Mouse (Mus musculus): ENCODE measurements around the gene Sod2. TPM values are rescaled to one million over a fixed set of nuclear protein-coding genes. Genes with fewer than 3 reads are reported as not detected.

Gene Sod2
- polyA plus RNA-seq, 1 experiment from 2014 or later = 136 TPM

DNA sequence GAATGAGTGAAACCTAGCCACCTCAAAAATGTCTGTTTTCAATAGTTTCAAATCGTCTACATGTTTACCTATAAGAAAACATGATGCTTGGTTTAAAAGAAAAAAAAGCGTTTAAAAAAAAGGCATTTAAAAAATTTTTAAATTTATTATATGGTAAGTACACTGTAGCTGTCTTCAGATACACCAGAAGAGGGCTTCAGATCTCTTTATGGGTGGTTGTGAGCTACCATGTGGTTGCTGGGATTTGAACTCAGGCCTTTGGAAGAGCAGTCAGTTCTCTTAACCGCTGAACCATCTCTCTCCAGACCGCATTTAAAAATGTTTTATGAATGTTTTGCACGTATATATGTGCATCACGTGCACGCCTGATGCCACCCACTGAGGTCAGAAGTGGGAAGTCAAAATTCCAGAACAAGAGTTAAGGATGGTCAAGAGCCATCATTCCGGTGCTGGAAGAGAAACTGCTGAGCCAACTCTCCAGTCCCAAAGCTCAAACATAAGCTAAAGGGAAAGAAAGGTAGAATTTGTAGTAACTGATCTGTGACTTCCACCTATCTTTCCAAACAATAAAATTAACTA lies 16.0 kb upstream of the Sod2 start:
- WGBS = 54% methylated on average over 8 of the region's 8 CpGs
- Histone ChIP-seq H3K9ac (ENCODE audit: low read depth, low read length) (peak overlapping the region; percentile 99), H3K27me3 (replicated peaks; ENCODE audit: control insufficient read depth, insufficient read depth, low read length) (no peaks in the 10 kb centered on the region), H3K36me3 (ENCODE audit: control insufficient read depth, insufficient read depth, low read length) (peaks cover 10% of the 10 kb centered on the region; the same call in 1 of the 2 replicates), H3K27ac (replicated peaks; ENCODE audit: low read depth, low read length) (peak overlapping the region; percentile 99; the same call in 1 of the 2 replicates), H3K4me2 (ENCODE audit: low read depth, low read length) (peak overlapping the region; percentile 87), H3K4me3 (ENCODE audit: low read depth, low read length) (peak overlapping the region; percentile 100), H3K9me3 (ENCODE audit: control insufficient read depth, low read length) (peaks cover 4% of the 10 kb centered on the region; the same call in 1 of the 2 replicates), H3K4me1 (ENCODE audit: control insufficient read depth, insufficient read depth, low read length) (peaks cover 8% of the 10 kb centered on the region)
- DNase-seq (ENCODE audit: low spot score) (no peak), ATAC-seq (ENCODE audit: low read depth) (no peak)

- Histone ChIP-seq H3K4me3 (ENCODE audit: low read depth, low read length) (peak overlapping the region; percentile 100), H3K9me3 (ENCODE audit: control insufficient read depth, low read length) (peaks cover 4% of the 10 kb centered on the region; the same call in 1 of the 2 replicates), H3K27ac (replicated peaks; ENCODE audit: low read depth, low read length) (peak overlapping the region; percentile 99), H3K36me3 (ENCODE audit: control insufficient read depth, insufficient read depth, low read length) (peaks cover 7% of the 10 kb centered on the region; the same call in 1 of the 2 replicates), H3K4me2 (ENCODE audit: low read depth, low read length) (peak overlapping the region; percentile 87), H3K27me3 (replicated peaks; ENCODE audit: control insufficient read depth, insufficient read depth, low read length) (no peaks in the 10 kb centered on the region), H3K4me1 (ENCODE audit: control insufficient read depth, insufficient read depth, low read length) (peaks cover 8% of the 10 kb centered on the region), H3K9ac (ENCODE audit: low read depth, low read length) (peak overlapping the region; percentile 99)
- WGBS = 1% methylated on average over 12 of the region's 12 CpGs
- DNase-seq (ENCODE audit: low spot score) (peak; percentile 51), ATAC-seq (ENCODE audit: low read depth) (no peak)
These were observed 15.4 kb upstream of the Sod2 start for GRCm38 (mm10) chr17:12991194-12991634.

- H3K27ac ChIP-seq (replicated peaks; ENCODE audit: low read depth, low read length) = peak overlapping the region; percentile 99
- H3K4me3 ChIP-seq (ENCODE audit: low read depth, low read length) = peak overlapping the region; percentile 100
- H3K4me2 ChIP-seq (ENCODE audit: low read depth, low read length) = peak overlapping the region; percentile 87
- H3K27me3 ChIP-seq (replicated peaks; ENCODE audit: control insufficient read depth, insufficient read depth, low read length) = no peaks in the 10 kb centered on the region
- peaks cover 7% of the 10 kb centered on the region; the same call in 1 of the 2 replicates for H3K36me3 ChIP-seq (ENCODE audit: control insufficient read depth, insufficient read depth, low read length)
- H3K9ac ChIP-seq (ENCODE audit: low read depth, low read length) = peak overlapping the region; percentile 99
- H3K9me3 ChIP-seq (ENCODE audit: control insufficient read depth, low read length) = peaks cover 4% of the 10 kb centered on the region; the same call in 1 of the 2 replicates
- WGBS = 0% methylated on average over 40 of the region's 84 CpGs
- H3K4me1 ChIP-seq (ENCODE audit: control insufficient read depth, insufficient read depth, low read length) = peaks cover 8% of the 10 kb centered on the region
- DNase-seq (ENCODE audit: low spot score) (peak; percentile 89), ATAC-seq (ENCODE audit: low read depth) (peak; percentile 95)
These were observed 14.8 kb upstream of the Sod2 start for GRCm38 (mm10) chr17:12991635-12992358.

- DNase-seq (ENCODE audit: low spot score) (peak; percentile 99), ATAC-seq (ENCODE audit: low read depth) (peak; percentile 87)
- Histone ChIP-seq H3K9ac (ENCODE audit: low read depth, low read length) (peak overlapping the region; percentile 99), H3K4me3 (ENCODE audit: low read depth, low read length) (peak overlapping the region; percentile 100), H3K4me1 (ENCODE audit: control insufficient read depth, insufficient read depth, low read length) (peaks cover 8% of the 10 kb centered on the region), H3K4me2 (ENCODE audit: low read depth, low read length) (peak overlapping the region; percentile 87), H3K27me3 (replicated peaks; ENCODE audit: control insufficient read depth, insufficient read depth, low read length) (no peaks in the 10 kb centered on the region), H3K27ac (replicated peaks; ENCODE audit: low read depth, low read length) (peak overlapping the region; percentile 99), H3K36me3 (ENCODE audit: control insufficient read depth, insufficient read depth, low read length) (peaks cover 7% of the 10 kb centered on the region; the same call in 1 of the 2 replicates), H3K9me3 (ENCODE audit: control insufficient read depth, low read length) (peaks cover 4% of the 10 kb centered on the region; the same call in 1 of the 2 replicates)
- WGBS = under 1% methylated on average over 38 of the region's 51 CpGs
These were observed 14.1 kb upstream of the Sod2 start for GRCm38 (mm10) chr17:12992470-12992991.

GRCm38 (mm10) chr17:12994069-12994468 lies 12.6 kb upstream of the Sod2 start, which contains the start of gene Wtap:
Gene Wtap (minus strand): TSS chr17:12994169.
- Histone ChIP-seq H3K4me3 (ENCODE audit: low read depth, low read length) (peak within 1 kb of the TSS; percentile 100), H3K9ac (ENCODE audit: low read depth, low read length) (peak within 1 kb of the TSS; percentile 99), H3K4me2 (ENCODE audit: low read depth, low read length) (peak within 1 kb of the TSS; percentile 87), H3K4me1 (ENCODE audit: control insufficient read depth, insufficient read depth, low read length) (peaks cover 8% of the 10 kb centered on the region), H3K27me3 (replicated peaks; ENCODE audit: control insufficient read depth, insufficient read depth, low read length) (no peaks in the 10 kb centered on the region), H3K36me3 (ENCODE audit: control insufficient read depth, insufficient read depth, low read length) (no peaks in the 10 kb centered on the region), H3K9me3 (ENCODE audit: control insufficient read depth, low read length) (no peaks in the 10 kb centered on the region), H3K27ac (replicated peaks; ENCODE audit: low read depth, low read length) (peak within 1 kb of the TSS; percentile 99)
- 81% methylated on average over 1 of the region's 1 CpGs for WGBS
- ATAC-seq (ENCODE audit: low read depth) (no peak), DNase-seq (ENCODE audit: low spot score) (no peak)

GRCm38 (mm10) chr17:12996345-12996744 lies 10.3 kb upstream of the Sod2 start:
- Histone ChIP-seq H3K4me3 (ENCODE audit: low read depth, low read length) (no peak overlapping the region), H3K9me3 (ENCODE audit: control insufficient read depth, low read length) (no peaks in the 10 kb centered on the region), H3K4me1 (ENCODE audit: control insufficient read depth, insufficient read depth, low read length) (peaks cover 4% of the 10 kb centered on the region), H3K36me3 (ENCODE audit: control insufficient read depth, insufficient read depth, low read length) (no peaks in the 10 kb centered on the region), H3K9ac (ENCODE audit: low read depth, low read length) (no peak overlapping the region), H3K27ac (replicated peaks; ENCODE audit: low read depth, low read length) (no peak overlapping the region), H3K27me3 (replicated peaks; ENCODE audit: control insufficient read depth, insufficient read depth, low read length) (no peaks in the 10 kb centered on the region), H3K4me2 (ENCODE audit: low read depth, low read length) (no peak overlapping the region)
- DNase-seq (ENCODE audit: low spot score) (peak; percentile 64), ATAC-seq (ENCODE audit: low read depth) (no peak)
- WGBS = 18% methylated on average over 3 of the region's 3 CpGs

DNA sequence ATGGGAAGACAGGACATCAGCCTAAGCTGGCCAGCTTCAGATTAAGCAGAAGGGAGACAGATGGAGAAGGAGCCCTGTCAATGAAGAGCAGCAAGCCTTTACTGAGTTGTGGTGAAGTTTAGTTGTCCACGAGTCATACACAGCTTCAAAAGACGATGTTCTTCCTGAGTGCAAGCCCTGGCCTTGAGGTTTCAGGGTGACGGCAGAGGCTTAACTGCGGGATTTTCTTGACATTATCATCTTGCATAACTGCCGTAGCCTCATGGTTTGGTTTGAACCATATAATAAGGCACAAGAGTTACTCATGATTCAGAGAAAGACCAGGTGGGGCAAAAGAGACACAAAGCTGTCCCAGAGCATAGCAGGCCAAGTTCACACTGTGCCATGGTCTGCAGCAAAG lies 8.8 kb upstream of the Sod2 start:
- DNase-seq (ENCODE audit: low spot score) = no peak
- H3K4me1 ChIP-seq (ENCODE audit: control insufficient read depth, insufficient read depth, low read length) = peaks cover 4% of the 10 kb centered on the region
- H3K9ac ChIP-seq (ENCODE audit: low read depth, low read length) = no peak overlapping the region
- H3K36me3 ChIP-seq (ENCODE audit: control insufficient read depth, insufficient read depth, low read length) = no peaks in the 10 kb centered on the region
- H3K27me3 ChIP-seq (replicated peaks; ENCODE audit: control insufficient read depth, insufficient read depth, low read length) = no peaks in the 10 kb centered on the region
- ATAC-seq (ENCODE audit: low read depth) = no peak
- H3K4me3 ChIP-seq (ENCODE audit: low read depth, low read length) = no peak overlapping the region
- no peaks in the 10 kb centered on the region for H3K9me3 ChIP-seq (ENCODE audit: control insufficient read depth, low read length)
- H3K27ac ChIP-seq (replicated peaks; ENCODE audit: low read depth, low read length) = no peak overlapping the region
- H3K4me2 ChIP-seq (ENCODE audit: low read depth, low read length) = no peak overlapping the region
- WGBS = 83% methylated on average over 5 of the region's 5 CpGs

DNA sequence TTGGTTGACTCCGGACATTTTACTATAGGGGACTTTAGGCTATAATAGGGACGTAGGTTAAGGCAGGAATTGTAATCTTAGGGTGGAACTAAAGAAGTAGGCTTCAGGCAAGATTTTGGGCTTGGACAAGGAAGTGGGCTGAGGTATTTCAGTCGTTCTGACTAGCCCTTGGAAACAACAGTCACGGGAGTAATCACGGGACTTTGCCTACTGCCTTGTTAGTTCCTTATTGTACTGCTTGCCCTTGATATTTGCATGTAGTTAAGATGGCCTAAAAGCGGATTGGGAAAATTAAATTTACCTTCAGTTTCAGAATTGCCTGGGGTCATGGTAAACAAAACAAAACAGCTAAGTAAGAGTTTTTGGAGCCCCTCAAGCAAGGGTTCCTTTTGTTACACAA lies 7.6 kb upstream of the Sod2 start:
- DNase-seq (ENCODE audit: low spot score) (no peak), ATAC-seq (ENCODE audit: low read depth) (no peak)
- H3K4me3 ChIP-seq (ENCODE audit: low read depth, low read length) = no peak overlapping the region
- H3K36me3 ChIP-seq (ENCODE audit: control insufficient read depth, insufficient read depth, low read length) = no peaks in the 10 kb centered on the region
- H3K4me1 ChIP-seq (ENCODE audit: control insufficient read depth, insufficient read depth, low read length) = no peaks in the 10 kb centered on the region
- no peaks in the 10 kb centered on the region for H3K9me3 ChIP-seq (ENCODE audit: control insufficient read depth, low read length)
- WGBS = 68% methylated on average over 6 of the region's 6 CpGs
- no peaks in the 10 kb centered on the region for H3K27me3 ChIP-seq (replicated peaks; ENCODE audit: control insufficient read depth, insufficient read depth, low read length)
- no peak overlapping the region for H3K4me2 ChIP-seq (ENCODE audit: low read depth, low read length)
- H3K9ac ChIP-seq (ENCODE audit: low read depth, low read length) = no peak overlapping the region
- H3K27ac ChIP-seq (replicated peaks; ENCODE audit: low read depth, low read length) = no peak overlapping the region
